Mouse (Mus musculus) testis, adult 2 months (tissue): ENCODE measurements at regions not wholly inside any gene's neighbourhood (a gene's known extent, or its start where the extent isn't known, plus 50 kb on each side); places are given as distances from the start of the nearest gene placed in this dataset.

Source experiments
- CTCF ChIP-seq: fragments of 200-500 bp; IDR thresholded peaks from 2 replicates; pipeline ENCODE4 v1.5.1; 2012; ENCODE audit warnings: low read depth, mild to moderate bottlenecking, inconsistent platforms, low read length, moderate library complexity; ENCODE audit not compliant: control insufficient read depth, insufficient read depth, insufficient replicate concordance
- POLR2A ChIP-seq: fragments of 200-500 bp; IDR thresholded peaks from 2 replicates; pipeline ENCODE4 v1.6.1; 2012; ENCODE audit warnings: low read depth, mild to moderate bottlenecking, inconsistent platforms, low read length, moderate library complexity; ENCODE audit not compliant: control insufficient read depth

DNA sequence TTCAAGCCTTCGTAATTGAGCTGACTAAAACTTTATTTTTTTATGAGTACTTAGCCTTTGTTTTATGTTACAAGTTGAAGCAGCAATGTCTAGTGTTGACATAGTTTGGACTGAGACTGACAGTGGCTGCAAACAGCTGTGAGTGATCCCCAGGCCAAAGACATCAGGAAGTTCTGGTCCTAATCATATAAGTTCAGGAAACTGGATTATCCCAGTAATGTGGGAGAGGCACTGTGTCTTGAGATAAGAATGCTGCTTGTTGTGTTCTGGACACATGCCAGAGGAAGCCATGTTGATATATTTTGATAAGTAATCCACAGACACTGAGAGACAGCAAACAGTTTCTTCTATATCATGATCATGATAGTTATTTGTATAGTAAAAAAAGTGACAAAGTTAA is 153.4 kb downstream of the Lrriq3 start:
- no peak for TF ChIP-seq CTCF
- no peak for TF ChIP-seq POLR2A
